Mouse (Mus musculus) embryonic facial prominence, embryonic 14.5 days (tissue): ENCODE measurements around the gene Dnajc8. TPM values are rescaled to one million over a fixed set of nuclear protein-coding genes. Genes with fewer than 3 reads are reported as not detected.
A peak's percentile ranks its signal among the peaks of the same experiment; 100 is the strongest.

ENCODE experiments used
- ATAC-seq: fragments of 200-750 bp; cut with Nextera tagmentation; 2 replicates; pipeline ENCODE4 v1.8.0; 2017; ENCODE audit warnings: low read depth, moderate number of reproducible peaks, moderate TSS enrichment
- DNase-seq: peaks from one replicate; pipeline ENCODE4 v3.0.0-alpha.2; 2015; ENCODE audit warnings: low spot score
- H3K27ac ChIP-seq: fragments of 300-500 bp; sonication (generic); replicated peaks from 2 replicates; pipeline ENCODE4 v1.5.1; 2014; ENCODE audit warnings: low read depth, mild to moderate bottlenecking, low read length, moderate library complexity
- H3K27me3 ChIP-seq: fragments of 300-500 bp; sonication (generic); replicated peaks from 2 replicates; pipeline ENCODE4 v1.6.1; 2014; ENCODE audit warnings: low read length; ENCODE audit not compliant: control insufficient read depth, insufficient read depth
- H3K36me3 ChIP-seq: fragments of 300-500 bp; sonication (generic); 2 replicates; pipeline ENCODE4 v1.6.1; 2014; ENCODE audit warnings: low read length, mixed read lengths; ENCODE audit not compliant: control insufficient read depth, insufficient read depth
- H3K4me1 ChIP-seq: fragments of 300-500 bp; sonication (generic); 2 replicates; pipeline ENCODE4 v1.6.1; 2014; ENCODE audit warnings: antibody characterized with exemption, low read length; ENCODE audit not compliant: control insufficient read depth, insufficient read depth
- H3K4me2 ChIP-seq: fragments of 300-500 bp; sonication (generic); 2 replicates; pipeline ENCODE4 v1.6.1; 2014; ENCODE audit warnings: low read depth, mild to moderate bottlenecking, low read length, moderate library complexity, mixed read lengths
- H3K4me3 ChIP-seq: fragments of 300-500 bp; sonication (generic); 2 replicates; pipeline ENCODE4 v1.5.1; 2014; ENCODE audit warnings: low read depth, mild to moderate bottlenecking, low read length
- H3K9ac ChIP-seq: fragments of 300-500 bp; sonication (generic); 2 replicates; pipeline ENCODE4 v1.6.1; 2014; ENCODE audit warnings: low read depth, mild to moderate bottlenecking, low read length, moderate library complexity, mixed read lengths
- H3K9me3 ChIP-seq: fragments of 300-500 bp; sonication (generic); 2 replicates; pipeline ENCODE4 v1.6.1; 2016; ENCODE audit warnings: low read length; ENCODE audit not compliant: control insufficient read depth
- WGBS: fragments of 180-500 bp; shearing (Covaris S2); extraction: QIAGEN DNeasy Blood & Tissue Kit; methylation state at CpG from one replicate; pipeline ENCODE4 v1.1.7; 2014; 5-methylcytosine and 5-hydroxymethylcytosine counted together
- polyA plus RNA-seq: library from polyadenylated mRNA; unstranded; fragments of >200 nt; fragmentation: Nextera tagmentation; extraction: Ambion mirVana; gene quantifications from 2 replicates; pipeline ENCODE4 v1.2.1, GENCODE M21; 2014

Dnajc8 gene
- polyA plus RNA-seq, 1 experiment from 2014 or later, result 133 TPM

DNA sequence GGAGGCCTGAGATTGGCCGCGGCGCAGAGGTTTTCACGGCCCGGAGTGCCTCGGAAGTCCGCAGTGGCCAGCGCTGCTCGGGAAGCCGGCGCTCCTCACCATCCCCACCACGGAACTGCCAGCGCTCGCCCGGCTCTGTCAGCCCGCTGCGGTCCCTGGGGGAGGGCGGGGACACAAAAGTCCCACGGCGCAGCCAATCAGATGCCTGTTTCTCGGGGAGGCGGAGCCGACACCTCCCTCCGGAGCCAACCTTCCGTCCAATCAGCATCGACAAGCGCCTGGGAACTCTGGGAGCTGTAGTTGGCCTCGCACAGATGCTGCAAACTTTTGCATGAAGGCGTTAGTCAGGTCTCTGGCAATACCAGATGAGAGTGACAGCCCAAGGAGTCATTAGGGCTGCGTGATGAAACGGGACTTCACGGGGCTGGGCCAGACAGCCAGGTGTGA lies 25.0 kb upstream of the Dnajc8 start, which contains the start of gene Sesn2:
Gene Sesn2 (minus strand): TSS at position 150 of the 447 bp plus-strand sequence.
- Histone ChIP-seq H3K4me2 (peak within 1 kb of the TSS; percentile 85), H3K9ac (peak within 1 kb of the TSS; percentile 74), H3K27ac (peak within 1 kb of the TSS; percentile 74), H3K36me3 (no peaks in the 10 kb centered on the region), H3K27me3 (no peaks in the 10 kb centered on the region), H3K4me3 (peak within 1 kb of the TSS; percentile 76), H3K4me1 (peaks cover 7% of the 10 kb centered on the region; the same call in 1 of the 2 replicates), H3K9me3 (no peaks in the 10 kb centered on the region)
- 0% methylated on average over 23 of the region's 32 CpGs for WGBS
- ATAC-seq (peak; percentile 90), DNase-seq (peak; percentile 99)

DNA sequence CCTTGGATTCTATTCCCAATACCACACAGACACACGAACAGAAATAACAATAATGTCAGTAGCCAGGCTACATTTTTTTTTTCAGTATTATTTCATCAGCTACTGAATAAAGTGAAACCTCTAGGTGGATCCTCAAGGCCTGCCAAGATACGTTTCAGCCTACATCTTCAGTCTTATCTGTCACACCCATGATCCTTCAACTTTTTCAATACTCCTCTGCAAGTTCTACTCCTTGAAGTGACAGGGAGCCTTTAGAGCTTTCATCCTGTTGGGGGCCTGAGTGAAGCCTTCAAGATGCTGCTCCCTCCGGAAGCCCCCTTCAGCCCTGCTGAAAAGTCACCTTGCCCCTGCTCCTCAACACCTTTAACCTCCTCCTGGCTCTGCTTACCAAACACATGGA lies 23.3 kb upstream of the Dnajc8 start:
- H3K9me3 ChIP-seq, result no peaks in the 10 kb centered on the region
- H3K4me1 ChIP-seq, result peaks cover 7% of the 10 kb centered on the region; the same call in 1 of the 2 replicates
- H3K36me3 ChIP-seq, result no peaks in the 10 kb centered on the region
- 75% methylated on average over 3 of the region's 3 CpGs for WGBS
- no peaks in the 10 kb centered on the region for H3K27me3 ChIP-seq
- H3K4me2 ChIP-seq, result no peak overlapping the region
- H3K27ac ChIP-seq, result no peak overlapping the region
- no peak overlapping the region for H3K9ac ChIP-seq
- no peak for ATAC-seq
- no peak for DNase-seq
- no peak overlapping the region for H3K4me3 ChIP-seq

DNA sequence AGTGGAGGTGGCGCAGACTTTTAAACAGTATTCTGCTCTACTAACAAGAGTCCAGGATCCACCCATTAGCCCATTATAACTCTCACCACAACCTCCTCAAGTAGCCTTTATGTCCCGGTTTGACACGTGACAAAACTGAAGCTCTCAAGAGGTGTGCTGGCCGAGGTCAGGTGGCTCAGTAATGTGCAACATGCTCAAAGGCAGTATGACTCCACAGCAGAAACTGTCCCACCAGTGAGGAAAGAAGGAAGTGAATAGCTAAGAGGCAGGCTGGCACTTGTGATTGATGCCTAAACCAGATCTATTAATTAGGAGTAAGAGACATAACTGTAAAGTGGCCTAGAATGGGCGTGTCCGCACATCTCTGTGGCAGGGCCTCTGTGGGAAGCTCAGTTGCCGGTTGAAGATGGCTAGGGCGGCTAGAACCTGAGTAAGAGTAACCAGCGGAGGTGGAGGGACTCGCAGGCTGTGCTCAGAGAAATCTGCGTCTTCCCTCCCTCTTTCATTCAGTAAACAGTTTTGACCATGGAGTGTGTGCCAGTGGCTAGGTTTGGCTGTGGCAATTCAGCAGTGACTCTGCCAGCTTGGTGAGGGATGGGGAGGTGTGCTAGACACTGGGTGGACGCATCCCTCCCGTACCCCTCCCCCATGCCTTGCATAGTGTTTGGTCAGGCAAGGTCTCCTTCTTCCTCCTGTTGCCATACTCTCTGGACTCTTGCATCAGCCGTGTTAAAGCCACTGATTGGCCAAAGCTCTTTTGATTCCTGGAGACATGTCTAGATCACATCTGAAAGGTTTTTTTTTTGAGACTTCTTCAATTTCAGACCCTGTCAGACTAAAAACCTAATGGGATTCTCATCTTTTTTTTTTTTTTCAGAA lies 21.7 kb upstream of the Dnajc8 start:
- Histone ChIP-seq H3K4me1 (peaks cover 7% of the 10 kb centered on the region; the same call in 1 of the 2 replicates), H3K27me3 (no peaks in the 10 kb centered on the region), H3K36me3 (no peaks in the 10 kb centered on the region), H3K9me3 (no peaks in the 10 kb centered on the region), H3K4me3 (peak overlapping the region; percentile 51; the same call in 1 of the 2 replicates), H3K27ac (no peak overlapping the region), H3K4me2 (peak overlapping the region; percentile 96), H3K9ac (no peak overlapping the region)
- WGBS, result 32% methylated on average over 14 of the region's 14 CpGs
- ATAC-seq (no peak), DNase-seq (no peak)

DNA sequence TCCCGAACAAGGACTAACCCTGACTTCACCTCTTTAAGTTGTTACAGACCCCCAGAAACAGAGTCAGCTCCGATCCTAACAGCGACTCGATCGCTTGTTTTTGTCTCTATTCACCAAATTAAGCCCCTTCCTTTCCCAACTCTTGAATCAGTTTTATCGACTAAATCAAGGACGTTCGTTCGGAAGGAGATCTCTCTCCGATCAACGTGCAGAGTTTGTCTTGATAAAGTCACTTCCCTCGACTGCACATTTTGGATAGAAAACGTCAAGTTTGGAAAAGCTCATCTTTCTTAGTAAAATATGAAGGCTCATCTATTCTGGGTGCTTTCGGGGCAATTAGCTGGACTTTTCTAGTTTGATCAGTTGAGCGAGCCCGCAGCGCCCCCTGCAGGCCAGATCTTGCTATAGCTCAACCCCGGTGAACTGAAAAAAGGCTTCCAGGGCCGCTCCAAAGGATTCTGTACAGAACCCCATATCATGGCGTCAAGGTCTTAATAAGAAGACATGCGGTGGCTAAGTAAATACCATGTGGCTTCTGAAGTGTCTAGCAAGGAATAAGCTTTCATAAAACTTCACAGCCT lies 20.7 kb upstream of the Dnajc8 start:
- peak overlapping the region; percentile 89 for H3K27ac ChIP-seq
- peak overlapping the region; percentile 58 for H3K9ac ChIP-seq
- WGBS, result 2% methylated on average over 21 of the region's 21 CpGs
- H3K36me3 ChIP-seq, result no peaks in the 10 kb centered on the region
- H3K9me3 ChIP-seq, result no peaks in the 10 kb centered on the region
- H3K27me3 ChIP-seq, result no peaks in the 10 kb centered on the region
- H3K4me2 ChIP-seq, result peak overlapping the region; percentile 96
- H3K4me1 ChIP-seq, result peaks cover 7% of the 10 kb centered on the region; the same call in 1 of the 2 replicates
- H3K4me3 ChIP-seq, result peak overlapping the region; percentile 51
- DNase-seq, result peak; percentile 90
- peak; percentile 31; the same call in 1 of the 2 replicates for ATAC-seq

DNA sequence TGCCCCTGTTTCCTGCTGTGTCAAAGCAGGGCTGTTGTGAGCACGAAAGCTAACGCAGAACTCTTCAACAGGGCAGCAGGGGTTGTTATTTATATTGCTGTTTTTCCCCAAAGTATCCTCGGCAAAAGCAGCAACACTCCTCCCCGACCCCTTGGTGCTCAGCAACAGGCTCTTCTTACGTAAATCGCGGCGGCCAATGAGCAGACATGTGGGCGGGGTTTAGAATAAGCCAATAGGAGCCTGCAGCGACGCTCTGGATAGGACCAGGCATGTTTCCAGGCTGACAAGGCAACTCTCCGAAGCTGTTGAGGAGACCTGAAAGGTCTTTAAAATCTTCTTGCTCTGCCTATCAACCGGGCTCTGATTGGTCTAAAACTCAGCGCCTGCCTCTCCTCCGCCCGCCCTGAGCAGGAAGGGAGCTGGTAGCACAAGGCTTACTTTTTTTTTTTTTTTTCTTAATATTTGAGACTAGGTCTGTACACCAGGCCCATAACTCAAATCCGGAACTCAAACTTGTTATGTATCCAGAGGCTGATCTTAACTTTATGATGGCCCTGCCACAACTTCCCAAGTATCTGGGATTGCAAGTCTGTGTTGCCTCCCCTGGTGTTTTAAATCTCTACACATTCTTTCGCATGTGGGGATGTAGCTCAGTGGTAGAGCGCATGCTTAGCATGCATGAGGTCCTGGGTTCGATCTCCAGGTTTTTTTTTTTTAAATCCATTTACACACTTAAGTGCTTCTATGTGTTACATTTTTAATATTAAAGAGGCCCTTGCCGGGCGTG lies 19.8 kb upstream of the Dnajc8 start:
- Histone ChIP-seq H3K27ac (peak overlapping the region; percentile 89), H3K9ac (peak overlapping the region; percentile 58), H3K9me3 (no peaks in the 10 kb centered on the region), H3K36me3 (no peaks in the 10 kb centered on the region), H3K4me2 (peak overlapping the region; percentile 96), H3K4me3 (peak overlapping the region; percentile 51), H3K4me1 (peaks cover 7% of the 10 kb centered on the region; the same call in 1 of the 2 replicates), H3K27me3 (no peaks in the 10 kb centered on the region)
- DNase-seq, result peak; percentile 100
- 21% methylated on average over 20 of the region's 22 CpGs for WGBS
- peak; percentile 96 for ATAC-seq

DNA sequence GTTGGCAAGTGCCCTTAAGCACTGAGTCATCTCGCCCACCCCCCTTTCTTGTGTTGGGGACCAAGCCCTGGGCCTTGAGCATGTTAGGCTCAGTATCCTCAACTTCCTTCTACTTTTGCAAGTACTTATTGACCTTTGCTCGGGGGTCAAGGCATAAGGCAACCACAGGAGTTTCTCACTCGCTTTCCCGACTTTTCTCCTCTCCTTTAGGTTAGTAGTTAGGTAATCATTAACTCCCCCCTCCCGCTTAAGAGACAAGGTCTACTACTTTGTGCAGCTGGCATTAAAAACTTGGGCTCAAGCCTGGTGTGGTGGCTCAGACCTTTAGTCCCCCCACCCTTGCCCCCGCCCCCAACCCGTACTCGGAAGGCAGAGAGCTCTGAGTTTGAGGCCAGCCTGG lies 17.3 kb upstream of the Dnajc8 start:
- Histone ChIP-seq H3K4me3 (no peak overlapping the region), H3K36me3 (no peaks in the 10 kb centered on the region), H3K4me2 (no peak overlapping the region), H3K9me3 (no peaks in the 10 kb centered on the region), H3K9ac (no peak overlapping the region), H3K27ac (no peak overlapping the region), H3K27me3 (no peaks in the 10 kb centered on the region), H3K4me1 (peaks cover 7% of the 10 kb centered on the region; the same call in 1 of the 2 replicates)
- DNase-seq, result no peak
- ATAC-seq, result no peak
- WGBS, result 71% methylated on average over 8 of the region's 8 CpGs

DNA sequence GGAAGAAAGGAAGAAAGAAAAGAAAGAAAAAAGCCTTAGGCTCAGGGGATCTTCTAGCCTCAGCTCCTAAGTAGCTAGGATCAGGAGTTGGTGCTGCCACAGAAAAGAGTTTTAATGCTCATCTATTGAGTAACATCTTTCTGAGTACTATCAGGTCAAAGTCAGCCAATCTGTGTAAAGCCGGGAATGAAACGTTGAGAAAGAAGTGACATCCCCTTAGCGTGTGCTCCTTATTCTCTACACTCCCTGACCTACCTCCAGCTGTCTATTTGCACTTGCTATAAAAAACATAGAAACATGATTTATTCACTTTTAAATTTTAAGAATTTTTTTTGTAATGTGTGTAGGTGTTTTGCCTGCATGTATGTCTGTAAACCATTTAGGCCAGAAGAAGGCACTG lies 16.2 kb upstream of the Dnajc8 start:
- no peak overlapping the region for H3K9ac ChIP-seq
- DNase-seq (no peak), ATAC-seq (no peak)
- H3K27me3 ChIP-seq, result no peaks in the 10 kb centered on the region
- 85% methylated on average over 3 of the region's 3 CpGs for WGBS
- no peak overlapping the region for H3K4me3 ChIP-seq
- H3K4me1 ChIP-seq, result peaks cover 2% of the 10 kb centered on the region; the same call in 1 of the 2 replicates
- H3K9me3 ChIP-seq, result no peaks in the 10 kb centered on the region
- H3K4me2 ChIP-seq, result no peak overlapping the region
- no peak overlapping the region for H3K27ac ChIP-seq
- no peaks in the 10 kb centered on the region for H3K36me3 ChIP-seq

DNA sequence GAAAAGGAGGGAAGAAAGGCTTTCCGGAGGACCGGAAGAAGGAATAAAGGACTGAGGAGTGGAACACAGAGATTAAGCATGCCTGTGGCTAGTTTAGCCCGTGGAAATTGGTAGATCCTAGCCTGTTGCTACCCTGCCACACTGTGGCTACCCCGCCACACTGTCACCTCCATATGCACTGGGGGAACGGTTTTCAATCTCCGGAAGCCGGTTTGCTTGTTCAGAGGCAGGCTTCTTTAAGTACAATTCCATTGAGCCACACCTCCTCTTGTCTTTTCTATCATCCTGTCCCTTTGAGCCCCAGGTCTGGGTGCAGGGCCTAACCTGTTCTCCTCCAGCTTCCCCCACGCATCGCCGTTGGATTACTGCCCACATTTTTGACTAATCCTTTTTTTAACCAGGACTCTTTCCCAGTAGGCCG lies 11.0 kb upstream of the Dnajc8 start:
- Histone ChIP-seq H3K27ac (peak overlapping the region; percentile 44), H3K4me3 (no peak overlapping the region), H3K4me2 (0 out of 2 replicates have a peak overlapping the region, but pooled peaks have one; percentile 12), H3K27me3 (no peaks in the 10 kb centered on the region), H3K9ac (0 out of 2 replicates have a peak overlapping the region, but pooled peaks have one; percentile 14), H3K36me3 (peaks cover under 1% of the 10 kb centered on the region; the same call in 1 of the 2 replicates), H3K4me1 (peaks cover 7% of the 10 kb centered on the region), H3K9me3 (no peaks in the 10 kb centered on the region)
- 26% methylated on average over 11 of the region's 11 CpGs for WGBS
- ATAC-seq, result peak; percentile 53; the same call in 1 of the 2 replicates
- peak; percentile 40 for DNase-seq
